Mouse (Mus musculus): ENCODE results near the gene Xpa. TPM values are rescaled to one million over a fixed set of nuclear protein-coding genes. Genes with fewer than 3 reads are reported as not detected.

Xpa gene
- polyA plus RNA-seq (2014; fragmentation: Nextera tagmentation; extraction: Ambion mirVana), result 20.6 and 22.0 TPM in 2 replicates

- Histone ChIP-seq H3K4me1 (ENCODE audit: insufficient read depth) (0 out of 2 replicates have a peak, but pooled peaks cover 4% of the 10 kb centered on the region), H3K9ac (peak within 1 kb of the TSS; percentile 88), H3K27me3 (ENCODE audit: insufficient read depth, low read length) (0 out of 2 replicates have a peak, but pooled peaks cover 5% of the 10 kb centered on the region), H3K9me3 (ENCODE audit: low read depth, low read length) (no peaks in the 10 kb centered on the region), H3K36me3 (ENCODE audit: insufficient read depth) (0 out of 2 replicates have a peak, but pooled peaks cover 5% of the 10 kb centered on the region), H3K4me3 (ENCODE audit: low read depth, low read length) (peak within 1 kb of the TSS; percentile 85), H3K27ac (ENCODE audit: low read depth) (peak within 1 kb of the TSS; percentile 82), H3K4me2 (peak within 1 kb of the TSS; percentile 72)
- WGBS, result under 1% methylated on average over 70 of the region's 70 CpGs
- DNase-seq, result peak; percentile 98
- no peak for TF ChIP-seq CTCF (IDR thresholded peaks at IDR 0.05; ENCODE audit: low read depth)
- peak; percentile 95 for ATAC-seq (ENCODE audit: insufficient read depth)
These were observed at the start of gene Xpa for GRCm38 (mm10) chr4:46195781-46196487. TSS of gene Xpa (minus strand) at chr4:46196311.

GRCm38 (mm10) chr4:46235871-46236270, 39.8 kb upstream of the Xpa start:
- Histone ChIP-seq H3K27me3 (ENCODE audit: insufficient read depth, low read length) (no peaks in the 10 kb centered on the region), H3K4me3 (ENCODE audit: low read depth, low read length) (no peak overlapping the region), H3K36me3 (ENCODE audit: insufficient read depth) (no peaks in the 10 kb centered on the region), H3K9ac (no peak overlapping the region), H3K4me2 (no peak overlapping the region), H3K9me3 (ENCODE audit: low read depth, low read length) (no peaks in the 10 kb centered on the region), H3K4me1 (ENCODE audit: insufficient read depth) (no peaks in the 10 kb centered on the region), H3K27ac (ENCODE audit: low read depth) (no peak overlapping the region)
- TF ChIP-seq CTCF (IDR thresholded peaks at IDR 0.05; ENCODE audit: low read depth), result no peak
- 77% methylated on average over 3 of the region's 3 CpGs for WGBS
- DNase-seq, result no peak
- ATAC-seq (ENCODE audit: insufficient read depth), result no peak

- WGBS, result 62% methylated on average over 5 of the region's 5 CpGs
- H3K27ac ChIP-seq (ENCODE audit: low read depth), result peak overlapping the region; percentile 18; the same call in 1 of the 2 replicates
These were observed 38.6 kb upstream of the Xpa start for GRCm38 (mm10) chr4:46234739-46235138.

GRCm38 (mm10) chr4:46226972-46227535, 30.9 kb upstream of the Xpa start:
- no peaks in the 10 kb centered on the region for H3K9me3 ChIP-seq (ENCODE audit: low read depth, low read length)
- DNase-seq, result peak; percentile 23
- peak overlapping the region; percentile 18; the same call in 1 of the 2 replicates for H3K4me2 ChIP-seq
- 52% methylated on average over 19 of the region's 19 CpGs for WGBS
- no peak overlapping the region for H3K27ac ChIP-seq (ENCODE audit: low read depth)
- no peak for TF ChIP-seq CTCF (IDR thresholded peaks at IDR 0.05; ENCODE audit: low read depth)
- H3K4me1 ChIP-seq (ENCODE audit: insufficient read depth), result no peaks in the 10 kb centered on the region
- H3K36me3 ChIP-seq (ENCODE audit: insufficient read depth), result no peaks in the 10 kb centered on the region
- no peaks in the 10 kb centered on the region for H3K27me3 ChIP-seq (ENCODE audit: insufficient read depth, low read length)
- ATAC-seq (ENCODE audit: insufficient read depth), result peak; percentile 52
- no peak overlapping the region for H3K4me3 ChIP-seq (ENCODE audit: low read depth, low read length)
- H3K9ac ChIP-seq, result no peak overlapping the region

More at GRCm38 (mm10) chr4:46234739-46235138, 38.6 kb upstream of the Xpa start:
- Histone ChIP-seq H3K9me3 (ENCODE audit: low read depth, low read length) (no peaks in the 10 kb centered on the region), H3K27me3 (ENCODE audit: insufficient read depth, low read length) (no peaks in the 10 kb centered on the region), H3K4me3 (ENCODE audit: low read depth, low read length) (no peak overlapping the region), H3K4me1 (ENCODE audit: insufficient read depth) (no peaks in the 10 kb centered on the region), H3K9ac (no peak overlapping the region), H3K4me2 (no peak overlapping the region), H3K36me3 (ENCODE audit: insufficient read depth) (no peaks in the 10 kb centered on the region)
- DNase-seq (peak; percentile 67), ATAC-seq (ENCODE audit: insufficient read depth) (no peak)
- TF ChIP-seq CTCF (IDR thresholded peaks at IDR 0.05; ENCODE audit: low read depth), result no peak

GRCm38 (mm10) chr4:46221090-46221489, 25.0 kb upstream of the Xpa start:
- WGBS, result 69% methylated on average over 3 of the region's 3 CpGs
- no peak for TF ChIP-seq CTCF (IDR thresholded peaks at IDR 0.05; ENCODE audit: low read depth)
- Histone ChIP-seq H3K9ac (no peak overlapping the region), H3K36me3 (ENCODE audit: insufficient read depth) (no peaks in the 10 kb centered on the region), H3K4me2 (no peak overlapping the region), H3K27ac (ENCODE audit: low read depth) (no peak overlapping the region), H3K9me3 (ENCODE audit: low read depth, low read length) (no peaks in the 10 kb centered on the region), H3K27me3 (ENCODE audit: insufficient read depth, low read length) (no peaks in the 10 kb centered on the region), H3K4me1 (ENCODE audit: insufficient read depth) (no peaks in the 10 kb centered on the region), H3K4me3 (ENCODE audit: low read depth, low read length) (no peak overlapping the region)
- ATAC-seq (ENCODE audit: insufficient read depth) (no peak), DNase-seq (no peak)

GRCm38 (mm10) chr4:46202562-46203126, 6.5 kb upstream of the Xpa start:
- Histone ChIP-seq H3K4me1 (ENCODE audit: insufficient read depth) (no peaks in the 10 kb centered on the region), H3K9ac (no peak overlapping the region), H3K27ac (ENCODE audit: low read depth) (no peak overlapping the region), H3K27me3 (ENCODE audit: insufficient read depth, low read length) (peaks cover 15% of the 10 kb centered on the region; the same call in 1 of the 2 replicates), H3K9me3 (ENCODE audit: low read depth, low read length) (no peaks in the 10 kb centered on the region), H3K4me3 (ENCODE audit: low read depth, low read length) (peak overlapping the region; percentile 20), H3K36me3 (ENCODE audit: insufficient read depth) (no peaks in the 10 kb centered on the region), H3K4me2 (peak overlapping the region; percentile 54)
- ATAC-seq (ENCODE audit: insufficient read depth) (peak; percentile 42; the same call in 1 of the 2 replicates), DNase-seq (no peak)
- TF ChIP-seq CTCF (IDR thresholded peaks at IDR 0.05; ENCODE audit: low read depth), result no peak
- WGBS, result 6% methylated on average over 23 of the region's 23 CpGs
